Mouse (Mus musculus): ENCODE data around the gene Sgo2a.

- no peak for TF ChIP-seq POLR2A (IDR thresholded peaks at IDR 0.05; ENCODE audit: low read depth, low read length)
- TF ChIP-seq CTCF (IDR thresholded peaks at IDR 0.05; ENCODE audit: extremely low read depth, insufficient read length, insufficient replicate concordance, low read depth, low read length), result no peak
Observed at GRCm38 (mm10) chr1:57952509-57952908, 43.3 kb upstream of the Sgo2a start.
